Mouse (Mus musculus): Measurements from ENCODE around the gene Elmod2. TPM values are rescaled to one million over a fixed set of nuclear protein-coding genes. Genes with fewer than 3 reads are reported as not detected.

Gene Elmod2
- polyA plus RNA-seq, 1 experiment from 2014 or later: 26.2 TPM

GRCm38 (mm10) chr8:83309836-83310235 is 22.4 kb downstream of the Elmod2 start:
- Histone ChIP-seq H3K36me3 (ENCODE audit: control insufficient read depth, insufficient read depth, low read length) (no peaks in the 10 kb centered on the region), H3K9me3 (ENCODE audit: control insufficient read depth, low read length) (no peaks in the 10 kb centered on the region), H3K4me1 (ENCODE audit: control insufficient read depth, insufficient read depth, low read length) (no peaks in the 10 kb centered on the region), H3K4me3 (ENCODE audit: low read depth, low read length) (no peak overlapping the region), H3K4me2 (ENCODE audit: low read depth, severe bottlenecking) (no peak overlapping the region), H3K27me3 (ENCODE audit: control insufficient read depth, insufficient read depth, low read length) (no peaks in the 10 kb centered on the region), H3K27ac (replicated peaks; ENCODE audit: low read depth, low read length) (no peak overlapping the region), H3K9ac (ENCODE audit: low read length) (no peak overlapping the region)
- ATAC-seq (ENCODE audit: insufficient number of reproducible peaks, low FRiP score, low TSS enrichment, low read depth) (no peak), DNase-seq (ENCODE audit: low spot score) (no peak)
- 90% methylated on average over 6 of the region's 6 CpGs for WGBS

GRCm38 (mm10) chr8:83304946-83305345 is 27.3 kb downstream of the Elmod2 start:
- no peaks in the 10 kb centered on the region for H3K27me3 ChIP-seq (ENCODE audit: control insufficient read depth, insufficient read depth, low read length)
- H3K36me3 ChIP-seq (ENCODE audit: control insufficient read depth, insufficient read depth, low read length): no peaks in the 10 kb centered on the region
- H3K4me1 ChIP-seq (ENCODE audit: control insufficient read depth, insufficient read depth, low read length): no peaks in the 10 kb centered on the region
- no peak overlapping the region for H3K27ac ChIP-seq (replicated peaks; ENCODE audit: low read depth, low read length)
- H3K9ac ChIP-seq (ENCODE audit: low read length): no peak overlapping the region
- H3K4me2 ChIP-seq (ENCODE audit: low read depth, severe bottlenecking): no peak overlapping the region
- ATAC-seq (ENCODE audit: insufficient number of reproducible peaks, low FRiP score, low TSS enrichment, low read depth) (no peak), DNase-seq (ENCODE audit: low spot score) (no peak)
- no peak overlapping the region for H3K4me3 ChIP-seq (ENCODE audit: low read depth, low read length)
- no peaks in the 10 kb centered on the region for H3K9me3 ChIP-seq (ENCODE audit: control insufficient read depth, low read length)
- 100% methylated on average over 1 of the region's 1 CpGs for WGBS

- DNase-seq (ENCODE audit: low spot score) (no peak), ATAC-seq (ENCODE audit: insufficient number of reproducible peaks, low FRiP score, low TSS enrichment, low read depth) (no peak)
- Histone ChIP-seq H3K27ac (replicated peaks; ENCODE audit: low read depth, low read length) (no peak overlapping the region), H3K4me2 (ENCODE audit: low read depth, severe bottlenecking) (no peak overlapping the region), H3K4me1 (ENCODE audit: control insufficient read depth, insufficient read depth, low read length) (no peaks in the 10 kb centered on the region), H3K4me3 (ENCODE audit: low read depth, low read length) (no peak overlapping the region), H3K9me3 (ENCODE audit: control insufficient read depth, low read length) (no peaks in the 10 kb centered on the region), H3K36me3 (ENCODE audit: control insufficient read depth, insufficient read depth, low read length) (no peaks in the 10 kb centered on the region), H3K9ac (ENCODE audit: low read length) (no peak overlapping the region), H3K27me3 (ENCODE audit: control insufficient read depth, insufficient read depth, low read length) (no peaks in the 10 kb centered on the region)
- whole genome bisulfite sequencing: 52% methylated on average over 1 of the region's 1 CpGs
Observed at GRCm38 (mm10) chr8:83300135-83300534, 32.2 kb downstream of the Elmod2 start.

GRCm38 (mm10) chr8:83297375-83297774 is 34.9 kb downstream of the Elmod2 start:
- Histone ChIP-seq H3K36me3 (ENCODE audit: control insufficient read depth, insufficient read depth, low read length) (no peaks in the 10 kb centered on the region), H3K9me3 (ENCODE audit: control insufficient read depth, low read length) (no peaks in the 10 kb centered on the region), H3K4me1 (ENCODE audit: control insufficient read depth, insufficient read depth, low read length) (no peaks in the 10 kb centered on the region), H3K4me2 (ENCODE audit: low read depth, severe bottlenecking) (no peak overlapping the region), H3K27me3 (ENCODE audit: control insufficient read depth, insufficient read depth, low read length) (no peaks in the 10 kb centered on the region), H3K9ac (ENCODE audit: low read length) (no peak overlapping the region), H3K27ac (replicated peaks; ENCODE audit: low read depth, low read length) (no peak overlapping the region), H3K4me3 (ENCODE audit: low read depth, low read length) (no peak overlapping the region)
- DNase-seq (ENCODE audit: low spot score) (no peak), ATAC-seq (ENCODE audit: insufficient number of reproducible peaks, low FRiP score, low TSS enrichment, low read depth) (no peak)
- WGBS: 76% methylated on average over 4 of the region's 4 CpGs

GRCm38 (mm10) chr8:83290176-83290575 is 42.1 kb downstream of the Elmod2 start, which contains the start of gene Ucp1:
Gene Ucp1 (plus strand): TSS chr8:83290352.
- no peak within 1 kb of the TSS for H3K4me3 ChIP-seq (ENCODE audit: low read depth, low read length)
- H3K27me3 ChIP-seq (ENCODE audit: control insufficient read depth, insufficient read depth, low read length): peaks cover 14% of the 10 kb centered on the region
- H3K9me3 ChIP-seq (ENCODE audit: control insufficient read depth, low read length): no peaks in the 10 kb centered on the region
- peak within 1 kb of the TSS; percentile 56 for H3K4me2 ChIP-seq (ENCODE audit: low read depth, severe bottlenecking)
- 0 out of 2 replicates have a peak, but pooled peaks cover 3% of the 10 kb centered on the region for H3K4me1 ChIP-seq (ENCODE audit: control insufficient read depth, insufficient read depth, low read length)
- WGBS: 3% methylated on average over 20 of the region's 20 CpGs
- H3K9ac ChIP-seq (ENCODE audit: low read length): no peak within 1 kb of the TSS
- ATAC-seq (ENCODE audit: insufficient number of reproducible peaks, low FRiP score, low TSS enrichment, low read depth) (no peak), DNase-seq (ENCODE audit: low spot score) (peak; percentile 28)
- no peaks in the 10 kb centered on the region for H3K36me3 ChIP-seq (ENCODE audit: control insufficient read depth, insufficient read depth, low read length)
- no peak within 1 kb of the TSS for H3K27ac ChIP-seq (replicated peaks; ENCODE audit: low read depth, low read length)

- ATAC-seq (ENCODE audit: insufficient number of reproducible peaks, low FRiP score, low TSS enrichment, low read depth) (no peak), DNase-seq (ENCODE audit: low spot score) (no peak)
- Histone ChIP-seq H3K27me3 (ENCODE audit: control insufficient read depth, insufficient read depth, low read length) (peaks cover 12% of the 10 kb centered on the region), H3K27ac (replicated peaks; ENCODE audit: low read depth, low read length) (no peak overlapping the region), H3K4me3 (ENCODE audit: low read depth, low read length) (no peak overlapping the region), H3K4me2 (ENCODE audit: low read depth, severe bottlenecking) (no peak overlapping the region), H3K4me1 (ENCODE audit: control insufficient read depth, insufficient read depth, low read length) (0 out of 2 replicates have a peak, but pooled peaks cover 3% of the 10 kb centered on the region), H3K9me3 (ENCODE audit: control insufficient read depth, low read length) (no peaks in the 10 kb centered on the region), H3K36me3 (ENCODE audit: control insufficient read depth, insufficient read depth, low read length) (no peaks in the 10 kb centered on the region), H3K9ac (ENCODE audit: low read length) (no peak overlapping the region)
- 85% methylated on average over 8 of the region's 8 CpGs for WGBS
Observed at GRCm38 (mm10) chr8:83285391-83285790, 46.9 kb downstream of the Elmod2 start.

GRCm38 (mm10) chr8:83278431-83278830 is 53.9 kb downstream of the Elmod2 start:
- 88% methylated on average over 6 of the region's 6 CpGs for WGBS
- no peak for DNase-seq (ENCODE audit: low spot score)
- no peak overlapping the region for H3K9ac ChIP-seq (ENCODE audit: low read length)
- H3K9me3 ChIP-seq (ENCODE audit: control insufficient read depth, low read length): no peaks in the 10 kb centered on the region
- H3K27ac ChIP-seq (replicated peaks; ENCODE audit: low read depth, low read length): no peak overlapping the region
- H3K4me1 ChIP-seq (ENCODE audit: control insufficient read depth, insufficient read depth, low read length): no peaks in the 10 kb centered on the region
- ATAC-seq (ENCODE audit: insufficient number of reproducible peaks, low FRiP score, low TSS enrichment, low read depth): no peak
- no peak overlapping the region for H3K4me3 ChIP-seq (ENCODE audit: low read depth, low read length)
- H3K27me3 ChIP-seq (ENCODE audit: control insufficient read depth, insufficient read depth, low read length): no peaks in the 10 kb centered on the region
- no peak overlapping the region for H3K4me2 ChIP-seq (ENCODE audit: low read depth, severe bottlenecking)
- no peaks in the 10 kb centered on the region for H3K36me3 ChIP-seq (ENCODE audit: control insufficient read depth, insufficient read depth, low read length)

- 0 out of 2 replicates have a peak overlapping the region, but pooled peaks have one; percentile 10 for H3K4me2 ChIP-seq (ENCODE audit: low read depth, severe bottlenecking)
- 0 out of 2 replicates have a peak overlapping the region, but pooled peaks have one; percentile 14 for H3K27ac ChIP-seq (replicated peaks; ENCODE audit: low read depth, low read length)
- peak; percentile 38; the same call in 1 of the 2 replicates for ATAC-seq (ENCODE audit: insufficient number of reproducible peaks, low FRiP score, low TSS enrichment, low read depth)
- no peak overlapping the region for H3K4me3 ChIP-seq (ENCODE audit: low read depth, low read length)
- no peaks in the 10 kb centered on the region for H3K36me3 ChIP-seq (ENCODE audit: control insufficient read depth, insufficient read depth, low read length)
- no peaks in the 10 kb centered on the region for H3K4me1 ChIP-seq (ENCODE audit: control insufficient read depth, insufficient read depth, low read length)
- H3K9me3 ChIP-seq (ENCODE audit: control insufficient read depth, low read length): no peaks in the 10 kb centered on the region
- peak; percentile 38 for DNase-seq (ENCODE audit: low spot score)
- no peak overlapping the region for H3K9ac ChIP-seq (ENCODE audit: low read length)
- H3K27me3 ChIP-seq (ENCODE audit: control insufficient read depth, insufficient read depth, low read length): no peaks in the 10 kb centered on the region
- WGBS: 50% methylated on average over 11 of the region's 11 CpGs
Observed at GRCm38 (mm10) chr8:83274470-83274869, 57.8 kb downstream of the Elmod2 start.

GRCm38 (mm10) chr8:83272464-83272863 is 59.8 kb downstream of the Elmod2 start:
- no peak overlapping the region for H3K9ac ChIP-seq (ENCODE audit: low read length)
- WGBS: 75% methylated on average over 10 of the region's 10 CpGs

More at GRCm38 (mm10) chr8:83272464-83272863, 59.8 kb downstream of the Elmod2 start:
- Histone ChIP-seq H3K9me3 (ENCODE audit: control insufficient read depth, low read length) (no peaks in the 10 kb centered on the region), H3K27ac (replicated peaks; ENCODE audit: low read depth, low read length) (no peak overlapping the region), H3K4me3 (ENCODE audit: low read depth, low read length) (no peak overlapping the region), H3K27me3 (ENCODE audit: control insufficient read depth, insufficient read depth, low read length) (no peaks in the 10 kb centered on the region), H3K4me2 (ENCODE audit: low read depth, severe bottlenecking) (no peak overlapping the region), H3K4me1 (ENCODE audit: control insufficient read depth, insufficient read depth, low read length) (no peaks in the 10 kb centered on the region), H3K36me3 (ENCODE audit: control insufficient read depth, insufficient read depth, low read length) (no peaks in the 10 kb centered on the region)
- ATAC-seq (ENCODE audit: insufficient number of reproducible peaks, low FRiP score, low TSS enrichment, low read depth): no peak
- no peak for DNase-seq (ENCODE audit: low spot score)
